Mouse (Mus musculus) gastrocnemius, postnatal 10 days (tissue): ENCODE measurements around the gene Apobr. TPM values are rescaled to one million over a fixed set of nuclear protein-coding genes. Genes with fewer than 3 reads are reported as not detected.

Source experiments
- DNase-seq: peaks from one replicate; pipeline ENCODE4 v3.0.0; 2021; ENCODE audit warnings: mixed read lengths
- long read RNA-seq, 2 experiments: library from polyadenylated mRNA; stranded (forward); transcript quantifications; one replicate each; pipeline ENCODE4 v2.0.0; 2021
- total RNA-seq, 2 experiments: library from RNA; stranded (reverse); gene quantifications; 2 replicates each; pipeline ENCODE4 v1.2.3; 2021

The Apobr gene
- total RNA-seq, result 1 to 10 TPM in 1 of 2 experiments, under 1 TPM in 1; 0.59 to 1.0 TPM
- long read RNA-seq, experiment 1, result 0 reads
- long read RNA-seq, experiment 2, result 0 reads

GRCm38 (mm10) chr7:126584506-126584977 is at the start of gene Apobr:
Gene Apobr, plus strand, starts transcription at chr7:126584942.
- no peak for DNase-seq

- DNase-seq, result peak; percentile 11
These were observed 49.0 kb upstream of the Apobr start for GRCm38 (mm10) chr7:126535766-126536165.

- DNase-seq, result no peak
These were observed 48.3 kb upstream of the Apobr start for GRCm38 (mm10) chr7:126536466-126536865.

- DNase-seq, result no peak
These were observed 46.7 kb upstream of the Apobr start for GRCm38 (mm10) chr7:126537820-126538585.

GRCm38 (mm10) chr7:126541661-126542060 is 43.1 kb upstream of the Apobr start:
- DNase-seq, result no peak

GRCm38 (mm10) chr7:126545631-126546030 is 39.1 kb upstream of the Apobr start:
- no peak for DNase-seq

GRCm38 (mm10) chr7:126554796-126555195 is 29.9 kb upstream of the Apobr start:
- no peak for DNase-seq

GRCm38 (mm10) chr7:126556635-126557034 is 28.1 kb upstream of the Apobr start:
- no peak for DNase-seq

GRCm38 (mm10) chr7:126565693-126566092 is 19.0 kb upstream of the Apobr start:
- DNase-seq, result no peak

- peak; percentile 64 for DNase-seq
These were observed 18.5 kb upstream of the Apobr start, which contains the start of gene Eif3c for GRCm38 (mm10) chr7:126566094-126566765. Gene Eif3c, minus strand, starts transcription at chr7:126566411.

- DNase-seq, result peak; percentile 45
These were observed 7.8 kb upstream of the Apobr start for GRCm38 (mm10) chr7:126576946-126577345.

- DNase-seq, result peak; percentile 43
These were observed 5.6 kb upstream of the Apobr start for GRCm38 (mm10) chr7:126579172-126579571.

GRCm38 (mm10) chr7:126581661-126582060 is 3.1 kb upstream of the Apobr start:
- no peak for DNase-seq

- no peak for DNase-seq
These were observed 2.0 kb upstream of the Apobr start for GRCm38 (mm10) chr7:126582759-126583158.

- DNase-seq, result peak; percentile 83
These were observed 1.5 kb upstream of the Apobr start for GRCm38 (mm10) chr7:126583251-126583709.

GRCm38 (mm10) chr7:126583761-126584160 is 981 bp upstream of the Apobr start:
- no peak for DNase-seq

GRCm38 (mm10) chr7:126585717-126586116 is 975 bp downstream of the Apobr start, which contains the start of gene Cln3:
Gene Cln3, minus strand, starts transcription at chr7:126585817.
- no peak for DNase-seq

- DNase-seq, result no peak
These were observed 2.1 kb downstream of the Apobr start for GRCm38 (mm10) chr7:126586839-126587238.

GRCm38 (mm10) chr7:126587779-126588178 is 3.0 kb downstream of the Apobr start:
- DNase-seq, result peak; percentile 74

GRCm38 (mm10) chr7:126594862-126595561 is 10.3 kb downstream of the Apobr start, which contains the start of gene Il27:
Gene Il27, minus strand, starts transcription at chr7:126594941.
- DNase-seq, result no peak

GRCm38 (mm10) chr7:126595890-126596289 is 11.1 kb downstream of the Apobr start:
- DNase-seq, result no peak

- no peak for DNase-seq
These were observed 11.7 kb downstream of the Apobr start for GRCm38 (mm10) chr7:126596414-126596813.
